Mouse (Mus musculus) CD4-positive naive resting alpha-beta T cell, adult 76 days (primary cell): ENCODE results near the gene Smtn. TPM values are rescaled to one million over a fixed set of nuclear protein-coding genes. Genes with fewer than 3 reads are reported as not detected.

Experiments
- total RNA-seq: library from RNA; stranded (reverse); gene quantifications from one replicate; pipeline ENCODE4 v1.2.4, GENCODE M21; 2023

Smtn gene
- 0.67 TPM for total RNA-seq

DNA sequence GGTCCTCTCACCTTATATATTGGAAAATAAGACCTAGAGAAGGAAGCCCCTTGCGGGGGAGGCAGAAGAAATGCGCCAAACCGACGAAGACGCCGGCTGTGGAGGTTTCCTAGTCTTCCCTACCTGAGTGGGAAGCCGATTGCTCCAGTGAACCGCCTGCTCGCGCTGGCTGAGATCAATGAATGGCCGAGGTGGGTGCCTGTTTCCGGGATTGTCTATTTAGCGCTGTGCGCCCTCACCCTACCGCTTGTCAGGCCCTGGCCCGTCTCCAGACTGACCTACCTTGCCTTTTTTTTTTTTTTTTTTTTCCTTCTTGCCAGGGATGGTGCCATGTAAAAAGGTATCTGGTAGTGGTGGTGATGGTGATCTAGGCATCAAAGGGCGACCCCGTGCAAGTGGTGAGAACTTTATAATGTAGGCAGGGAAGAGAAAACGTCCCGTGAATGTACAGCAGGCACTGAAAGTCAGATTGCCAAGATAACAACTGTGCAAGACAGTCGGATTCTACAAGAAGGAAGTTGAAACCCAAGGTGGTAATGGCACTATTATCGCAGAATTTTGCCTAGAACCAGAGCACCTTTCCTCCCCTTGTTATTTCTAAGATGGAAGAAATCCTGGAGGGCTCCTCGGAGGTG lies at the start of gene Smtn:
Smtn (minus strand) TSS at position 162 of the 635 bp plus-strand sequence.

DNA sequence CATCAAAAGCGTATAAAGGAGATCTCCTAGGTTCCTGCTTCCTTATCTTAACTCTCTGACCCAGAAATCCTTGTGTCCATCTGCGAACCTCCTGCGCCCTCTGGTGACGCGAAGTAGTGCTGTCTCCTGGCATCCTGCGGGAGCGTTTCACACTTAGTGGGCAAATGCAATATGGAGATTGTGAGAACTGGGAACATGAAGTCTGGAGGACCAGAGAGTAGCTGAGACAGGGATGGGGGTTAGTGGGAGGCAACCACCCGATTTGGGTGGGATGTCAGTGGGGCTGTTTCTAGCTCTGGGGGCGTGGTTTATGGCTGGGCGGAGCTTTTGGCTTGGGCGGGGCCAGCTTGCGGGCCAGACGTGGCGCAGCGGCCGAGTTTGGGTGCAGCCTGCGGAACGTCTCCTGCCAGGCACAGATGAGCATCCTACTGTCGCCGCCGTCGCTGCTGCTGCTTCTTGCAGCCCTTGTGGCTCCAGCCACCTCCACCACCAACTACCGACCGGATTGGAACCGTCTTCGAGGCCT lies 25.8 kb downstream of the Smtn start, which contains the start of gene Selenom:
Selenom (plus strand) TSS at position 156 of the 526 bp plus-strand sequence.

DNA sequence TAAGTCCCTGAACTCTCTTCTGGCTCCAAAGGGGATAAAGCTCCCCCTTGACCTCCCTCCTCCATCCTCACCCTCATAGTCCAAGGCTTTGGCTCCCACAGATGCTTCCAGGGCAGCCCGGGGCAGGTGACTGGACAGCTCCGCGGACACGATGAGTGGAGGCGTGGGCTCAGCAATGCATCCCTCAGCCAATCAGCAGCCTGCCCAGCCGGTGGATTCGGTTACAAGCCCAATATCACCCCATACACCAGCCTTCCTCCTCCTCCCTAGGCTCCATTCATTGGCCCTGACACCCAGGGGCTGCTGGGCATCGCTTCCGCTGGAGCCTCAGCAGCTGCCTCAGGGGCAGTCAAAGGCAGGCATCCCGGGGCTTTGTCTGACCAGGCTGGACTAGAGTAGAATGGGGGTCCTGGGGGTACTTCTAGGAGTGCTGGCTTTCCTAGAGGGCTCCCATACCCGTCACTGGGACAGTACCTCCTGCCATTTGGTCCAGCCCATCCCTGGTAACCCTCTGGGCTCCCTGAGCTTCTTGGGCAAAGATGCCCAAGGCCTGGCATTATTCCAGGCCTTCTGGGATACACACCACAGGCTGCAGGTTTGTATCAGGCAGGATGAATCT lies 52.4 kb downstream of the Smtn start, which contains the start of gene Pla2g3:
Pla2g3 (plus strand) TSS at position 333 of the 619 bp plus-strand sequence.

Other genes with a start within 250 kb of the Smtn start
- gene Pik3ip1, start 210.2 kb downstream of the Smtn start, total RNA-seq: 378 TPM
- 87.4 TPM for gene Limk2, start 131.4 kb downstream of the Smtn start, total RNA-seq
- 26.8 TPM for gene Rnf185, start 88.2 kb downstream of the Smtn start, total RNA-seq
- not detected for gene Pla2g3, start 52.3 kb downstream of the Smtn start, total RNA-seq
- gene Inpp5j, start 35.8 kb downstream of the Smtn start, total RNA-seq: not detected
- gene Selenom, start 25.9 kb downstream of the Smtn start, total RNA-seq: 1.2 TPM
- 63.9 TPM for gene Morc2a, start 108.6 kb upstream of the Smtn start, total RNA-seq